Mouse (Mus musculus) heart, adult 2 months (tissue): ENCODE data around the gene Grifin.

ENCODE experiments used
- CTCF ChIP-seq: fragments of 200-600 bp; IDR thresholded peaks from 2 replicates; pipeline ENCODE4 v1.8.1; 2022; ENCODE audit warnings: antibody characterized with exemption, mild to moderate bottlenecking, moderate library complexity
- POLR2A ChIP-seq: fragments of 200-500 bp; IDR thresholded peaks from 2 replicates; pipeline ENCODE4 v1.6.1; 2011; ENCODE audit warnings: mild to moderate bottlenecking, low read depth, low read length, control low read depth; ENCODE audit not compliant: insufficient read depth

DNA sequence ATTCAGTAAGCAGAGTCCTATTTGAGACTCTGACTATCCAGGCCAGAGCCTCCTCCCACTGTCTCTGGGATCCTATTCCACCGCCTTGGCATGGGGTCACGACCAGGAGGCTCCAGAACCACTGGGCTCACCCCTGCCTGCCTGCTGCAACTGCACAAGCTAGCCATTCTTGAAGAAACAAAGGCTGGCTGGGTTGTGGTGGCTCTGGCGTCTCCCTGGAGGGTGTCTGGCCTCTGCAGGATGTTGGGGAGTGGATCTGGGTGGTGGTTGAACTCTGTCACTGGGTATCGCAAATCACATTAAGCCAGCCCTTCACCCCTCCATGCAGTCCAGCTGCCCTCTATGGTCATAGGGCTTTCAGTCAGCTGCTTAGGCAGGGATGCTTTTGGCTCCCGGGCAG lies 35.1 kb upstream of the Grifin start:
- TF ChIP-seq POLR2A (no peak), CTCF (no peak)
